Mouse (Mus musculus) adrenal gland, postnatal 36 days (tissue): ENCODE measurements around the gene Ostm1. TPM values are rescaled to one million over a fixed set of nuclear protein-coding genes. Genes with fewer than 3 reads are reported as not detected.

Experiments
- DNase-seq, 2 experiments: peaks; one replicate each; pipeline ENCODE4 v3.0.0; 2021; ENCODE audit warnings: mixed read lengths in 1 of 2
- long read RNA-seq, 2 experiments: library from polyadenylated mRNA; stranded (forward); transcript quantifications; one replicate each; pipeline ENCODE4 v2.0.0; 2021; ENCODE audit warnings: borderline sequencing depth in 2 of 2
- total RNA-seq, 2 experiments: library from RNA; stranded (reverse); gene quantifications; 2 replicates each; pipeline ENCODE4 v1.2.3; 2021

The Ostm1 gene
- 10 to 100 TPM; 25.6 to 29.3 TPM for total RNA-seq
- long read RNA-seq, experiment 1, transcript Ostm1-201 (6 exons, 3,006 nt): major isoform, 20 of 25 reads
- long read RNA-seq, experiment 1, partial matches to known transcripts: 2 of 25 reads
- long read RNA-seq, experiment 1, other reads (novel, unspliced or antisense): 3 of 25 reads
- long read RNA-seq, experiment 2, transcript Ostm1-201 (6 exons, 3,006 nt): major isoform, 8 of 8 reads
- long read RNA-seq, experiment 2, partial matches to known transcripts: 0 of 8 reads
- long read RNA-seq, experiment 2, other reads (novel, unspliced or antisense): 0 of 8 reads

- DNase-seq: peak in 1 of 2 experiments; percentile 8
These were observed at the start of gene Ostm1, which contains the start of gene Nr2e1 for GRCm38 (mm10) chr10:42583157-42583872. Gene Ostm1 (plus strand): TSS chr10:42583822. Gene Nr2e1 (minus strand): TSS chr10:42583632.

- DNase-seq: no peak
These were observed 49.7 kb upstream of the Ostm1 start for GRCm38 (mm10) chr10:42533836-42534453.

- DNase-seq: no peak
These were observed 45.9 kb upstream of the Ostm1 start for GRCm38 (mm10) chr10:42537571-42538316.

GRCm38 (mm10) chr10:42545707-42546503 lies 37.7 kb upstream of the Ostm1 start:
- no peak for DNase-seq

GRCm38 (mm10) chr10:42546507-42546906 lies 37.1 kb upstream of the Ostm1 start:
- no peak for DNase-seq

GRCm38 (mm10) chr10:42559581-42560200 lies 23.9 kb upstream of the Ostm1 start:
- DNase-seq: no peak

GRCm38 (mm10) chr10:42562272-42562671 lies 21.4 kb upstream of the Ostm1 start:
- peak; percentile 37 to 61 for DNase-seq

- no peak for DNase-seq
These were observed 11.1 kb upstream of the Ostm1 start for GRCm38 (mm10) chr10:42572567-42572966.

GRCm38 (mm10) chr10:42572971-42573370 lies 10.7 kb upstream of the Ostm1 start:
- no peak for DNase-seq

GRCm38 (mm10) chr10:42574639-42575038 lies 9.0 kb upstream of the Ostm1 start:
- peak in 1 of 2 experiments; percentile 4 for DNase-seq

GRCm38 (mm10) chr10:42577525-42578280 lies 5.9 kb upstream of the Ostm1 start:
- DNase-seq: no peak

- no peak for DNase-seq
These were observed 5.3 kb upstream of the Ostm1 start for GRCm38 (mm10) chr10:42578281-42578675.

GRCm38 (mm10) chr10:42578698-42579474 lies 4.7 kb upstream of the Ostm1 start:
- no peak for DNase-seq

- peak in 1 of 2 experiments; percentile 3 for DNase-seq
These were observed 4.0 kb upstream of the Ostm1 start for GRCm38 (mm10) chr10:42579475-42580130.

- no peak for DNase-seq
These were observed 3.3 kb upstream of the Ostm1 start for GRCm38 (mm10) chr10:42580131-42580950.

GRCm38 (mm10) chr10:42580951-42581277 lies 2.7 kb upstream of the Ostm1 start:
- no peak for DNase-seq

- no peak for DNase-seq
These were observed 1.7 kb upstream of the Ostm1 start for GRCm38 (mm10) chr10:42581694-42582565.
